Mouse (Mus musculus) liver, postnatal 0 days (tissue): ENCODE measurements around the gene Rce1.

Experiments
- CTCF ChIP-seq: sonication (generic); IDR thresholded peaks from 2 replicates; pipeline ENCODE4 v1.5.1; 2016; ENCODE audit warnings: antibody characterized with exemption, low read depth
- EP300 ChIP-seq: IDR thresholded peaks from 2 replicates; pipeline ENCODE4 v1.6.1; 2016; ENCODE audit warnings: antibody characterized with exemption, low read depth, mild to moderate bottlenecking

- no peak for TF ChIP-seq EP300
- no peak for TF ChIP-seq CTCF
Observed at GRCm38 (mm10) chr19:4583856-4584255, 41.6 kb downstream of the Rce1 start.
